Mouse (Mus musculus) monocyte, adult 2 months (primary cell): ENCODE results near the gene Plvap.

Source experiments
- DNase-seq, 2 experiments: peaks; one replicate each; pipeline ENCODE4 v3.0.0; 2022; ENCODE audit warnings: low spot score in 2 of 2, low read depth in 1 of 2

Gene Plvap

GRCm38 (mm10) chr8:71468001-71468400, 43.6 kb downstream of the Plvap start:
- no peak for DNase-seq

- DNase-seq = no peak
Measured at GRCm38 (mm10) chr8:71467201-71467600, 44.4 kb downstream of the Plvap start.

GRCm38 (mm10) chr8:71466198-71466597, 45.4 kb downstream of the Plvap start:
- DNase-seq = no peak

- no peak for DNase-seq
Measured at GRCm38 (mm10) chr8:71465733-71466132, 45.8 kb downstream of the Plvap start.

GRCm38 (mm10) chr8:71464513-71465500, 46.7 kb downstream of the Plvap start, which contains the start of gene Mrpl34:
TSS of gene Mrpl34 (plus strand) at chr8:71464959.
- peak; percentile 96 to 97 for DNase-seq

- DNase-seq = peak; percentile 74 to 86
Measured at GRCm38 (mm10) chr8:71463188-71464033, 48.1 kb downstream of the Plvap start, which contains the start of gene Abhd8. TSS of gene Abhd8 (minus strand) at chr8:71463655.

- no peak for DNase-seq
Measured at GRCm38 (mm10) chr8:71462786-71463185, 48.8 kb downstream of the Plvap start.

GRCm38 (mm10) chr8:71462191-71462590, 49.4 kb downstream of the Plvap start:
- no peak for DNase-seq

GRCm38 (mm10) chr8:71461152-71461840, 50.3 kb downstream of the Plvap start:
- no peak for DNase-seq

GRCm38 (mm10) chr8:71460716-71461115, 50.8 kb downstream of the Plvap start:
- DNase-seq = no peak

- DNase-seq = no peak
Measured at GRCm38 (mm10) chr8:71457659-71458270, 53.8 kb downstream of the Plvap start.

GRCm38 (mm10) chr8:71456906-71457305, 54.6 kb downstream of the Plvap start:
- no peak for DNase-seq

- no peak for DNase-seq
Measured at GRCm38 (mm10) chr8:71454668-71455067, 56.9 kb downstream of the Plvap start.

GRCm38 (mm10) chr8:71452669-71453068, 58.9 kb downstream of the Plvap start:
- DNase-seq = no peak

- DNase-seq = no peak
Measured at GRCm38 (mm10) chr8:71451777-71452176, 59.8 kb downstream of the Plvap start.

GRCm38 (mm10) chr8:71451337-71451736, 60.2 kb downstream of the Plvap start:
- DNase-seq = no peak
